ENCODE assay signal across 21 mouse cellular contexts in the genomic region with DNA sequence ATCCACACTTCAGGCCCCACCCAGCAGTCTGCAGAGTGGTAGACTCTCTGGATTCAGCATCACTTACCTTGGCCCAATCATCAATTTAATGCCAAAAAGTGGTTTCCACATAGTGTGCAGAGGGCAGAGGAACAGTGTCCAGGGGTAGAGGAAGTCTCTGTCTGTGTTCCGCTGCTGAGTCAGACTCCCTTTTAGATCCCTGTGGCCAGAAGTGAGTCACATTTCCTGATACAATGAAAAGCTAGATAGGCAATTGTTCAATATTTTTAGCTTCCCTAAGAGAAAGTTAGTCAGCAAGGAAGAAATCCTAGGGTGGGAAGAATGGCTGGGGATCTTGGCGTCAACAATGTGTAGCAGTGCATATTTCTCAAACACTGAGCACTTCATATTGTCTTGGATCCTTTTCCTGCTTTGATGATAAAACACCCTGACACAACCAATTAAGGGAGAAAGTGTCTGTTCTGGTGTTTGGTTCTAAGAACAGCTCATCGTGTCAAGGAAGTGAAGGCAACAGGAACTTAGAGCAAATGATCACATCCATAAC.
DNase-seq lines count a peak whose midpoint lies in the region; ATAC-seq and TF ChIP-seq lines count a peak whose summit lies in the region.
"Had no signal": no experiment of that assay in that cellular context is flagged by ENCODE, and none has a peak within 500 bp of the region (broad histone marks: within the 10 kb centered on the region; RNA-seq: fewer than 3 reads in every experiment).

No protein-coding gene starts in this region.

- WGBS in kidney, embryonic 15.5 days: 75% methylated on average over 3 of the region's 3 CpGs
- 22% methylated on average over 3 of the region's 3 CpGs for WGBS in liver, embryonic 14.5 days (ENCODE audit: insufficient replicate concordance)

- TF ChIP-seq EP300 in liver, embryonic 14.5 days (IDR thresholded peaks at IDR 0.05; ENCODE audit: low read depth): no peak

- no peak for TF ChIP-seq CTCF in liver, embryonic 14.5 days (IDR thresholded peaks at IDR 0.05; ENCODE audit: low read depth)

- no peak; the same call in 1 of the 2 replicates for ATAC-seq in kidney, embryonic 15.5 days (replicated peaks; ENCODE audit: low FRiP score)
- peak; percentile 43; the same call in 1 of the 2 replicates for ATAC-seq in liver, embryonic 14.5 days (ENCODE audit: insufficient read depth)
- ATAC-seq in inflammation-experienced regulatory T-cells, adult 6 months: no peak
- ATAC-seq: hindbrain, postnatal 0 days had no signal

- H3K9ac ChIP-seq in kidney, embryonic 15.5 days: no peak overlapping the region
- H3K9ac ChIP-seq in liver, embryonic 14.5 days (replicated peaks): no peak overlapping the region
- H3K9ac ChIP-seq: embryonic facial prominence, embryonic 15.5 days; limb, embryonic 15.5 days had no signal

- DNase-seq in adrenal gland, postnatal 14 days: peak; percentile 3
- DNase-seq in adrenal gland, postnatal 25 days: no peak
- DNase-seq in kidney, postnatal 14 days: peak; percentile 1
- peak; percentile 55 for DNase-seq in Muller cell, postnatal 12 days (ENCODE audit: inconsistent ontology term)
- no peak for DNase-seq in liver, embryonic 14.5 days (ENCODE audit: low read depth in 3 of 3, low spot score in 3 of 3)
- DNase-seq in spleen, postnatal 36 days (ENCODE audit: low spot score in 2 of 2): no peak
- DNase-seq: adrenal gland, postnatal 10 days; cerebellum, adult 9-11 months; embryo, embryonic 11 days; gastrocnemius, postnatal 25 days; kidney, adult 2 months; layer of hippocampus, postnatal 36 days; right cerebral cortex, adult 18-20 months; thymus, adult 18-20 months had no signal

- no peaks in the 10 kb centered on the region for H3K36me3 ChIP-seq in kidney, embryonic 15.5 days
- H3K36me3 ChIP-seq in liver, embryonic 14.5 days (replicated peaks; ENCODE audit: control insufficient read depth, insufficient read depth, low read depth): no peaks in the 10 kb centered on the region
- H3K36me3 ChIP-seq: embryonic facial prominence, embryonic 15.5 days; forebrain, embryonic 10.5 days; limb, embryonic 15.5 days had no signal

- H3K4me2 ChIP-seq in kidney, embryonic 15.5 days: no peak overlapping the region
- H3K4me2 ChIP-seq in liver, embryonic 14.5 days (ENCODE audit: low read depth): no peak overlapping the region
- H3K4me2 ChIP-seq: embryonic facial prominence, embryonic 15.5 days; limb, embryonic 15.5 days had no signal

- H3K4me3 ChIP-seq in kidney, embryonic 15.5 days (replicated peaks): no peak overlapping the region
- no peak overlapping the region for H3K4me3 ChIP-seq in liver, embryonic 14.5 days (ENCODE audit: insufficient read depth in 1 of 2, low read depth in 2 of 2, low read length in 2 of 2)
- H3K4me3 ChIP-seq: embryonic facial prominence, embryonic 15.5 days; forebrain, embryonic 10.5 days; limb, embryonic 15.5 days had no signal

- no peaks in the 10 kb centered on the region for H3K9me3 ChIP-seq in kidney, embryonic 15.5 days (replicated peaks)
- no peaks in the 10 kb centered on the region for H3K9me3 ChIP-seq in liver, embryonic 14.5 days (ENCODE audit: control insufficient read depth, low read length)
- H3K9me3 ChIP-seq: embryonic facial prominence, embryonic 15.5 days; forebrain, embryonic 10.5 days; limb, embryonic 15.5 days had no signal

- no peak overlapping the region for H3K27ac ChIP-seq in kidney, embryonic 15.5 days
- no peak overlapping the region for H3K27ac ChIP-seq in liver, embryonic 14.5 days
- H3K27ac ChIP-seq: embryonic facial prominence, embryonic 15.5 days; forebrain, embryonic 10.5 days; hindbrain, postnatal 0 days; limb, embryonic 15.5 days had no signal

- no peaks in the 10 kb centered on the region for H3K27me3 ChIP-seq in kidney, embryonic 15.5 days
- H3K27me3 ChIP-seq in liver, embryonic 14.5 days (ENCODE audit: control insufficient read depth, insufficient read depth, low read length): no peaks in the 10 kb centered on the region
- H3K27me3 ChIP-seq: CH12.LX; embryonic facial prominence, embryonic 15.5 days; limb, embryonic 15.5 days had no signal

- H3K4me1 ChIP-seq in kidney, embryonic 15.5 days: no peaks in the 10 kb centered on the region
- no peaks in the 10 kb centered on the region for H3K4me1 ChIP-seq in liver, embryonic 14.5 days (replicated peaks; ENCODE audit: control insufficient read depth in 2 of 2, insufficient read depth in 2 of 2, low read length in 1 of 2)
- H3K4me1 ChIP-seq: embryonic facial prominence, embryonic 15.5 days; forebrain, embryonic 10.5 days; limb, embryonic 15.5 days had no signal

Comparison
In these comparisons a context has a peak if more than half of its experiments do, and no peak if none do; other contexts are left out.
1. DNase-seq: peak in adrenal gland, postnatal 14 days (single experiment), kidney, postnatal 14 days (single experiment) and Muller cell, postnatal 12 days (single experiment); none in adrenal gland, postnatal 25 days (single experiment), liver, embryonic 14.5 days (0 of 3) and spleen, postnatal 36 days (0 of 2).